Mouse (Mus musculus): ENCODE measurements at regions not wholly inside any gene's neighbourhood (a gene's known extent, or its start where the extent isn't known, plus 50 kb on each side); places are given as distances from the start of the nearest gene placed in this dataset.

DNA sequence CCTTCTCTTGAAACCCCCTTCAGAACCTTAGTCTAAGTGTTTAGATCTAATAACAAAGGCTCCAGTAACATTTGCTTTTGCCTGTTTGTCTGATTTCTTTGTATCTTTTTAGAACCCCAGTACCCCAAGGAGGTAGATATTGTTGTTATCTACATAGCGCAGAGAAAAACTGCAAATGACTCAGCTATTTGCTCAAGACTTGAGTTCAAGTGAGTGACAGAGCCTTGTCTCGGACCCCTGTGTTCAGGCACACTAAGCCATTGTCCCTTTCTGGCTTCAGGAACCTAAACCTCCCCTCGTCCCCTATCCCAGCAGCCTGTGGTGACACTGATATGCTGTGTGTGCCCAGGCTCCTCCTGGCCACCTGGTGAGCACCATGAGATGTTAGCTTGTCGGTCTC is 421.5 kb downstream of the Cd83 start:
- Histone ChIP-seq H3K27me3 (ENCODE audit: control insufficient read depth, insufficient read depth, low read length) (no peaks in the 10 kb centered on the region), H3K36me3 (ENCODE audit: control insufficient read depth, insufficient read depth, low read length) (no peaks in the 10 kb centered on the region), H3K9ac (ENCODE audit: low read length) (no peak overlapping the region), H3K4me1 (ENCODE audit: control insufficient read depth, insufficient read depth, low read length) (peaks cover 22% of the 10 kb centered on the region), H3K4me3 (ENCODE audit: low read depth, low read length) (no peak overlapping the region), H3K9me3 (ENCODE audit: control insufficient read depth, low read length) (no peaks in the 10 kb centered on the region), H3K27ac (replicated peaks; ENCODE audit: low read depth, low read length) (no peak overlapping the region), H3K4me2 (ENCODE audit: low read depth, severe bottlenecking) (no peak overlapping the region)
- WGBS, result 85% methylated on average over 4 of the region's 4 CpGs
- DNase-seq (ENCODE audit: low spot score) (no peak), ATAC-seq (ENCODE audit: insufficient number of reproducible peaks, low FRiP score, low TSS enrichment, low read depth) (no peak)

DNA sequence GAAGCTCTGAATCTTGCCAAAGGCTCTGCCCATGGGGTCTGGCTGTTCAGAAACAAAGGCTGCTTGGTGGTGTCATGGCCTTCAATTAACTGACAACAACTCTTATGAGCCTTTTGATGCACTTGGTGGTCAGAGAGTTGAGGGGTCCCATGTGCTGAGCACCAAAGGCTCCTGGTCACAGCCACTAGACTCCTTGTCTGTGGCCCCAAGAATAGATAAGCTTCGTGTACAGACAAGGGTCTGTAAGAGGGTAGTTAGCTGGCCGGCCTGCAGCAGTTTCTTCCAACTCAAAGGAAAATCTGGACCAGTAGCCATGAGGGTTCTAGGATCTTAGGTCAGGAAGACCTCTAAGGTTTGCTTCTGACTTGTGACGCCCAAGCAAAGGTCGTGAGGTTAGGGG is 421.9 kb downstream of the Cd83 start:
- H3K4me1 ChIP-seq (ENCODE audit: control insufficient read depth, insufficient read depth, low read length), result peaks cover 22% of the 10 kb centered on the region

GRCm38 (mm10) chr13:44207400-44208005 is 422.9 kb downstream of the Cd83 start:
- Histone ChIP-seq H3K9me3 (ENCODE audit: control insufficient read depth, low read length) (no peaks in the 10 kb centered on the region), H3K4me1 (ENCODE audit: control insufficient read depth, insufficient read depth, low read length) (peaks cover 22% of the 10 kb centered on the region), H3K4me3 (ENCODE audit: low read depth, low read length) (no peak overlapping the region), H3K9ac (ENCODE audit: low read length) (no peak overlapping the region), H3K27me3 (ENCODE audit: control insufficient read depth, insufficient read depth, low read length) (no peaks in the 10 kb centered on the region), H3K27ac (replicated peaks; ENCODE audit: low read depth, low read length) (no peak overlapping the region), H3K4me2 (ENCODE audit: low read depth, severe bottlenecking) (no peak overlapping the region), H3K36me3 (ENCODE audit: control insufficient read depth, insufficient read depth, low read length) (no peaks in the 10 kb centered on the region)
- ATAC-seq (ENCODE audit: insufficient number of reproducible peaks, low FRiP score, low TSS enrichment, low read depth) (no peak), DNase-seq (ENCODE audit: low spot score) (no peak)
- 63% methylated on average over 11 of the region's 11 CpGs for WGBS

More for the DNA sequence above, 421.9 kb downstream of the Cd83 start:
- Histone ChIP-seq H3K36me3 (ENCODE audit: control insufficient read depth, insufficient read depth, low read length) (no peaks in the 10 kb centered on the region), H3K4me3 (ENCODE audit: low read depth, low read length) (no peak overlapping the region), H3K27ac (replicated peaks; ENCODE audit: low read depth, low read length) (no peak overlapping the region), H3K27me3 (ENCODE audit: control insufficient read depth, insufficient read depth, low read length) (no peaks in the 10 kb centered on the region), H3K9ac (ENCODE audit: low read length) (no peak overlapping the region), H3K4me2 (ENCODE audit: low read depth, severe bottlenecking) (no peak overlapping the region), H3K9me3 (ENCODE audit: control insufficient read depth, low read length) (no peaks in the 10 kb centered on the region)
- DNase-seq (ENCODE audit: low spot score) (no peak), ATAC-seq (ENCODE audit: insufficient number of reproducible peaks, low FRiP score, low TSS enrichment, low read depth) (no peak)
- WGBS, result 90% methylated on average over 4 of the region's 4 CpGs

DNA sequence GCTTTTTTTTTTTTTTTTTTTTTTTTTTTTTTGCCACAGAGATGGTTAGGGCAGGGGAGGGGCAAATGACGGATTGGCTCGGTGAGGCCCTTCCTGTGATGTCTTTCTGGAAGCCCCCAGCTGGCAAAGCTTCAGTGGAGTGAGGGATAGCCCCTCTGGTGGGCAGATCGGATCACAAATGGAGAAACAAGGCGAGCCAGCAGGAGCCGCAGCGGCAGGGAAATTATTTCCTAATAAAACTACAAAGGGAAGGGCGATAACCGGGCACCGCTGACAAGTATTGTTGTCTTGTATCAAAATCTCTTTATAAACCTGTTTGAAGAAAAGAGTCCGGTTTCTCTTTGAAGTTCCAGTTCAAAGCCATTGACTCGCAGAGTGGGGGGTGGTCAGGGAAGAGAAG is 424.5 kb downstream of the Cd83 start:
- Histone ChIP-seq H3K36me3 (ENCODE audit: control insufficient read depth, insufficient read depth, low read length) (no peaks in the 10 kb centered on the region), H3K27me3 (ENCODE audit: control insufficient read depth, insufficient read depth, low read length) (no peaks in the 10 kb centered on the region), H3K4me3 (ENCODE audit: low read depth, low read length) (no peak overlapping the region), H3K9ac (ENCODE audit: low read length) (no peak overlapping the region), H3K27ac (replicated peaks; ENCODE audit: low read depth, low read length) (no peak overlapping the region), H3K4me2 (ENCODE audit: low read depth, severe bottlenecking) (peak overlapping the region; percentile 23; the same call in 1 of the 2 replicates), H3K4me1 (ENCODE audit: control insufficient read depth, insufficient read depth, low read length) (peaks cover 25% of the 10 kb centered on the region), H3K9me3 (ENCODE audit: control insufficient read depth, low read length) (no peaks in the 10 kb centered on the region)
- 5% methylated on average over 11 of the region's 11 CpGs for WGBS
- DNase-seq (ENCODE audit: low spot score), result peak; percentile 56
- no peak for ATAC-seq (ENCODE audit: insufficient number of reproducible peaks, low FRiP score, low TSS enrichment, low read depth)

DNA sequence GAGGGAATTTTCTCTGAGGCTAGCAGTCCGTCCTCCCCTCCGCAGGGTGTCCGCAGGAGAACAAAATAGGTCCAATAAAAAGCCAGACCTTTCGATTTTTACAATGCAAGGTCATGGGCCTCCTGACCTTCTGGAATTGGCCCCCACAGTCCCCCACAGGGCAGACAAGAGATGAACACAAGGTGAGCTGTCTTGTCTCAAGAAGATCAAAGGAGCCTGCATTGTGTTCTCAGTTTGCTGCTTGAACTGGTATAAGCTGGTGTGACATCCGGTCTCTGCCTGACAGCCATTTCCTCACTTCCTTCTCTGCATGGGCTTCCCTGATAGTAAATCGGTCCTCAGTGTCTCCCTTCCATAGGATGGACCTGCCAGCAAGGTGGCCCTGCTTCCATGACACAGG is 425.5 kb downstream of the Cd83 start:
- Histone ChIP-seq H3K9me3 (ENCODE audit: control insufficient read depth, low read length) (no peaks in the 10 kb centered on the region), H3K9ac (ENCODE audit: low read length) (no peak overlapping the region), H3K4me3 (ENCODE audit: low read depth, low read length) (no peak overlapping the region), H3K27me3 (ENCODE audit: control insufficient read depth, insufficient read depth, low read length) (no peaks in the 10 kb centered on the region), H3K27ac (replicated peaks; ENCODE audit: low read depth, low read length) (no peak overlapping the region), H3K36me3 (ENCODE audit: control insufficient read depth, insufficient read depth, low read length) (no peaks in the 10 kb centered on the region), H3K4me2 (ENCODE audit: low read depth, severe bottlenecking) (no peak overlapping the region), H3K4me1 (ENCODE audit: control insufficient read depth, insufficient read depth, low read length) (peaks cover 28% of the 10 kb centered on the region)
- 18% methylated on average over 6 of the region's 6 CpGs for WGBS
- DNase-seq (ENCODE audit: low spot score) (peak; percentile 43), ATAC-seq (ENCODE audit: insufficient number of reproducible peaks, low FRiP score, low TSS enrichment, low read depth) (no peak)

DNA sequence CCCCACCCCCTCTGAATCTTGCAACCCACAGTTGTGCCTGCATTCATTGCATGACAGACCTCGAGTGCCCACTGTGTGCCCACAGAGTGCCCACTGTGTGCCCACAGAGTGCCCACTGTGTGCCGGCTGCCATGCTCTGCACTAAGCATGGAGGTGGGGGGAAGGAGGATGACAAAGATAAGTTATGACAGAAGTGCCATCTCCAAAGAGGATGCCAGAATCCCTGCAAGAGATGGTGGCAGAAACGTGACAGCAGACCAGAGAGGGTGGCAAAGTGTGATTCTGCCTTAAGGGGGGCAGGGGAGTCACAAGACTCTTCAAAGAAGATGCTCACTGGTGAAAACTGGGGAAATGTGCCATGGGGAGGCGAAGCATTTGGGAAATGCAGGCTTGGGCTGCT is 427.8 kb downstream of the Cd83 start:
- H3K4me2 ChIP-seq (ENCODE audit: low read depth, severe bottlenecking), result no peak overlapping the region
- DNase-seq (ENCODE audit: low spot score) (no peak), ATAC-seq (ENCODE audit: insufficient number of reproducible peaks, low FRiP score, low TSS enrichment, low read depth) (no peak)
- no peaks in the 10 kb centered on the region for H3K9me3 ChIP-seq (ENCODE audit: control insufficient read depth, low read length)
- no peak overlapping the region for H3K4me3 ChIP-seq (ENCODE audit: low read depth, low read length)
- peaks cover 27% of the 10 kb centered on the region for H3K4me1 ChIP-seq (ENCODE audit: control insufficient read depth, insufficient read depth, low read length)
- no peaks in the 10 kb centered on the region for H3K27me3 ChIP-seq (ENCODE audit: control insufficient read depth, insufficient read depth, low read length)
- 75% methylated on average over 4 of the region's 4 CpGs for WGBS
- no peak overlapping the region for H3K9ac ChIP-seq (ENCODE audit: low read length)
- H3K27ac ChIP-seq (replicated peaks; ENCODE audit: low read depth, low read length), result no peak overlapping the region
- no peaks in the 10 kb centered on the region for H3K36me3 ChIP-seq (ENCODE audit: control insufficient read depth, insufficient read depth, low read length)

- Histone ChIP-seq H3K9me3 (ENCODE audit: control insufficient read depth, low read length) (no peaks in the 10 kb centered on the region), H3K27me3 (ENCODE audit: control insufficient read depth, insufficient read depth, low read length) (no peaks in the 10 kb centered on the region), H3K4me2 (ENCODE audit: low read depth, severe bottlenecking) (no peak overlapping the region), H3K4me3 (ENCODE audit: low read depth, low read length) (no peak overlapping the region), H3K9ac (ENCODE audit: low read length) (no peak overlapping the region), H3K4me1 (ENCODE audit: control insufficient read depth, insufficient read depth, low read length) (peaks cover 25% of the 10 kb centered on the region), H3K27ac (replicated peaks; ENCODE audit: low read depth, low read length) (no peak overlapping the region), H3K36me3 (ENCODE audit: control insufficient read depth, insufficient read depth, low read length) (no peaks in the 10 kb centered on the region)
- WGBS, result 59% methylated on average over 11 of the region's 11 CpGs
- ATAC-seq (ENCODE audit: insufficient number of reproducible peaks, low FRiP score, low TSS enrichment, low read depth) (no peak), DNase-seq (ENCODE audit: low spot score) (no peak)
These were observed 428.4 kb downstream of the Cd83 start for GRCm38 (mm10) chr13:44212936-44213335.

- no peak for ATAC-seq (ENCODE audit: insufficient number of reproducible peaks, low FRiP score, low TSS enrichment, low read depth)
- Histone ChIP-seq H3K4me1 (ENCODE audit: control insufficient read depth, insufficient read depth, low read length) (peaks cover 10% of the 10 kb centered on the region), H3K9ac (ENCODE audit: low read length) (no peak overlapping the region), H3K4me2 (ENCODE audit: low read depth, severe bottlenecking) (no peak overlapping the region), H3K27me3 (ENCODE audit: control insufficient read depth, insufficient read depth, low read length) (no peaks in the 10 kb centered on the region), H3K4me3 (ENCODE audit: low read depth, low read length) (no peak overlapping the region), H3K36me3 (ENCODE audit: control insufficient read depth, insufficient read depth, low read length) (no peaks in the 10 kb centered on the region), H3K9me3 (ENCODE audit: control insufficient read depth, low read length) (no peaks in the 10 kb centered on the region), H3K27ac (replicated peaks; ENCODE audit: low read depth, low read length) (no peak overlapping the region)
- 22% methylated on average over 8 of the region's 8 CpGs for WGBS
- DNase-seq (ENCODE audit: low spot score), result no peak
These were observed 433.7 kb downstream of the Cd83 start for GRCm38 (mm10) chr13:44218266-44218665.

DNA sequence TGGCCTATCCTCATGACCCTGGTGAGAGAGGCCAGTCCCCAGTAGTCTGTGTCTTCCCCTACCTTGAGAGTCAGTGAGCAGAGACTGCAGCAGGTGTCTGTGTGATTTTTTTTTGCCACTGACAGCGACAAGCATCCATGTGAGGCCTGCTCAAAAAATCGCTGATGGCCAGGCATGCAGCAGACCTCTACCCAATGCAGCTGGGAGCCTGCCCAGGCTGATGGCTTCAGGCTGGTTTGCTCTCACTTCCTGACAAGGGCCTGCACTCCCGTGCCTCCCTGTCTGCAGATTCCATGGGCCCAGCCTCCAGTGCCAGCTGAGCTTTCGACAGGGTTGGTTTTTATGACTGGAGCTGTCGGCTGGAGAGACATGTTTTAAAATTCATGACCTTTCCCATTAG is 437.1 kb downstream of the Cd83 start:
- Histone ChIP-seq H3K27ac (replicated peaks; ENCODE audit: low read depth, low read length) (no peak overlapping the region), H3K9ac (ENCODE audit: low read length) (no peak overlapping the region), H3K36me3 (ENCODE audit: control insufficient read depth, insufficient read depth, low read length) (no peaks in the 10 kb centered on the region), H3K27me3 (ENCODE audit: control insufficient read depth, insufficient read depth, low read length) (no peaks in the 10 kb centered on the region), H3K4me3 (ENCODE audit: low read depth, low read length) (no peak overlapping the region), H3K4me1 (ENCODE audit: control insufficient read depth, insufficient read depth, low read length) (peaks cover 5% of the 10 kb centered on the region; the same call in 1 of the 2 replicates), H3K9me3 (ENCODE audit: control insufficient read depth, low read length) (no peaks in the 10 kb centered on the region), H3K4me2 (ENCODE audit: low read depth, severe bottlenecking) (no peak overlapping the region)
- WGBS, result 22% methylated on average over 5 of the region's 5 CpGs
- DNase-seq (ENCODE audit: low spot score) (peak; percentile 37), ATAC-seq (ENCODE audit: insufficient number of reproducible peaks, low FRiP score, low TSS enrichment, low read depth) (no peak)
